Mouse (Mus musculus): ENCODE measurements around the gene Gm20422. TPM values are rescaled to one million over a fixed set of nuclear protein-coding genes. Genes with fewer than 3 reads are reported as not detected.
"Not testable (repeated sequence)": the region's sequence is repeated elsewhere in the genome, so short reads cannot be mapped to it uniquely, and the experiment has no call there.

The Gm20422 gene
- polyA plus RNA-seq, 1 experiment from 2014 or later: 0.49 TPM

DNA sequence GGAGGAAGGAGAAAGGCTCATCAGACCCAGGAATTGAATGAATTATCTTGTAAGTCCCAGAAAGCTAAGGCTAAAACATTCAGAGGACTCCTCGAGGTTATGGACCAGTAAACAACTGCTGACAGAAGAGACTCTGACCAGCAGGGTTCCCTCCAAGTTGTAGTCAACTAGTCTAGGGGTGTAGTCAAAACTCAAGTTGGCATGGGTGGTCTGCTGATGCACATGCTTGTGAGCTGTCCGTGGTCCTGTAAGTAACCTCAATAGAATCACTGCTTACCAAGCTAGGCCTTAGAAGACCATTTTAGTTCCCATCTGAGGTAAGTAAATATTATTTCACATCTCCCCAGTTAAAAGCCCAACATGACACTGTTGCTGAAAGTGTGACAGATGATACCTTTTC, 33.5 kb downstream of the Gm20422 start:
- H3K4me3 ChIP-seq (replicated peaks): no peak overlapping the region
- no peaks in the 10 kb centered on the region for H3K4me1 ChIP-seq (replicated peaks)
- no peaks in the 10 kb centered on the region for H3K27me3 ChIP-seq (replicated peaks)
- H3K9me3 ChIP-seq: no peaks in the 10 kb centered on the region
- H3K36me3 ChIP-seq: peaks cover 8% of the 10 kb centered on the region; the same call in 1 of the 2 replicates
- no peak overlapping the region for H3K9ac ChIP-seq
- H3K27ac ChIP-seq: no peak overlapping the region
- H3K4me2 ChIP-seq (replicated peaks): no peak overlapping the region
- 84% methylated on average over 2 of the region's 2 CpGs for WGBS
- ATAC-seq: no peak

DNA sequence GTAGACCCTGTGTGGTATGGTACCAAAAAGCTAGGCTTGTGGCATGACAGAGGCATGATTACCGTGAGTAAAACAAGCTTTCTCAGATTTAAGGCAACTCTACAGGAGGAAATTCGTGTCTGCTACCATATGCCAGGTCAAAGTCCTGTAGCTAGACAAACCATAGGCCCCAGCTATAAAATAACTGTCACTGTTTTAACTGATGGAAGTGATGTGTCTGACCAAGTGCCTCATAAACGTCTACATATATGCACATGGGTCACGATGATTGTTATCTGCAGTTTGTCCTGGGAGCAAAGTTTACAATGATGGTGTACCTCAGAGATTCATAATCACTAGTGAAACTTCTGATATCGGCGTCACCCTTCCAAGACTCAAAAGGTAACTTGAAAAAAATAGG, 33.9 kb downstream of the Gm20422 start:
- no peak overlapping the region for H3K9ac ChIP-seq
- no peaks in the 10 kb centered on the region for H3K4me1 ChIP-seq (replicated peaks)
- no peak overlapping the region for H3K4me2 ChIP-seq (replicated peaks)
- peaks cover 8% of the 10 kb centered on the region; the same call in 1 of the 2 replicates for H3K36me3 ChIP-seq
- H3K27me3 ChIP-seq (replicated peaks): no peaks in the 10 kb centered on the region
- peak; percentile 76 for ATAC-seq
- no peaks in the 10 kb centered on the region for H3K9me3 ChIP-seq
- 69% methylated on average over 6 of the region's 6 CpGs for WGBS
- no peak overlapping the region for H3K4me3 ChIP-seq (replicated peaks)
- H3K27ac ChIP-seq: no peak overlapping the region

DNA sequence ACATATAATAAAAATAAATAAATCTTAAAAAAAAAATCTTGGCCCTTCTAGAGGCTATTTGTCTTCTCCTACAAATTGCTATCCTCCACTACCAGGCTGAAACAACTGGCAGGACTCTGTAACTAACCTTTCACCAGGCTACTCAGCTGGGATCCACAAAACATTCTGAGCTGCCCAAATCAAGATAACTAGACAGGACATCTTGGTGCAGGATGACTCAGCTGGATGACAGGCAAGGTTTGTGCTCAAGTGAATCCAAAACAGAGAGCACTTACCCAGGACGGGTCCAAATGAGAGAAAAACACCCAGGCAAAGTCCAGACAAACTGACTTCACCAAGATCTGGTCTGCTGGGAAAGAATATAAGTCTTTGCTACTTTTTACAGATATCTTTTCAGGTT, 39.2 kb downstream of the Gm20422 start:
- no peaks in the 10 kb centered on the region for H3K36me3 ChIP-seq
- H3K27ac ChIP-seq: no peak overlapping the region
- no peak overlapping the region for H3K4me3 ChIP-seq (replicated peaks)
- H3K9me3 ChIP-seq: no peaks in the 10 kb centered on the region
- H3K4me2 ChIP-seq (replicated peaks): no peak overlapping the region
- H3K4me1 ChIP-seq (replicated peaks): no peaks in the 10 kb centered on the region
- H3K9ac ChIP-seq: no peak overlapping the region
- WGBS: 71% methylated on average over 1 of the region's 1 CpGs
- ATAC-seq: no peak
- H3K27me3 ChIP-seq (replicated peaks): no peaks in the 10 kb centered on the region

DNA sequence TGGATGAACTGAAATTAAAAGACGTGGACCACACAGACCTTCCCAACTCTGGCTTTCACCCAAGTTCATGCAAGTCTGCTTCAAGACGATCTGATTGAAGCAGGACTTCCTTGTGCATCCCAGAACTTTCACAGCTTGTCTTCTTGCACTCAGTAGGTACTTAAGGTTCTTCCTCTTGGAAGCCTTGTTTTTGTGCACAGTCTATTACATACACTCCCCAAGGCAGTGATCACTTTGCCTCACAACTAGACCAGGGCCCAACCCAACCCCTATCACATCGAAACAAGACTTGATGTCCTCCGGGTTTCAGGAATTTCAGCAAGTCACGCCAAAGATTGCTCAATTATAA, 57.5 kb downstream of the Gm20422 start:
- peak overlapping the region; percentile 18; the same call in 1 of the 2 replicates for H3K27ac ChIP-seq
- H3K27me3 ChIP-seq (replicated peaks): no peaks in the 10 kb centered on the region
- peak overlapping the region; percentile 55 for H3K4me2 ChIP-seq (replicated peaks)
- H3K9ac ChIP-seq: no peak overlapping the region
- no peaks in the 10 kb centered on the region for H3K9me3 ChIP-seq
- WGBS: 46% methylated on average over 5 of the region's 5 CpGs
- peaks cover 12% of the 10 kb centered on the region for H3K4me1 ChIP-seq (replicated peaks)
- no peaks in the 10 kb centered on the region; the same call in 1 of the 2 replicates for H3K36me3 ChIP-seq
- peak overlapping the region; percentile 22 for H3K4me3 ChIP-seq (replicated peaks)
- ATAC-seq: peak; percentile 24

DNA sequence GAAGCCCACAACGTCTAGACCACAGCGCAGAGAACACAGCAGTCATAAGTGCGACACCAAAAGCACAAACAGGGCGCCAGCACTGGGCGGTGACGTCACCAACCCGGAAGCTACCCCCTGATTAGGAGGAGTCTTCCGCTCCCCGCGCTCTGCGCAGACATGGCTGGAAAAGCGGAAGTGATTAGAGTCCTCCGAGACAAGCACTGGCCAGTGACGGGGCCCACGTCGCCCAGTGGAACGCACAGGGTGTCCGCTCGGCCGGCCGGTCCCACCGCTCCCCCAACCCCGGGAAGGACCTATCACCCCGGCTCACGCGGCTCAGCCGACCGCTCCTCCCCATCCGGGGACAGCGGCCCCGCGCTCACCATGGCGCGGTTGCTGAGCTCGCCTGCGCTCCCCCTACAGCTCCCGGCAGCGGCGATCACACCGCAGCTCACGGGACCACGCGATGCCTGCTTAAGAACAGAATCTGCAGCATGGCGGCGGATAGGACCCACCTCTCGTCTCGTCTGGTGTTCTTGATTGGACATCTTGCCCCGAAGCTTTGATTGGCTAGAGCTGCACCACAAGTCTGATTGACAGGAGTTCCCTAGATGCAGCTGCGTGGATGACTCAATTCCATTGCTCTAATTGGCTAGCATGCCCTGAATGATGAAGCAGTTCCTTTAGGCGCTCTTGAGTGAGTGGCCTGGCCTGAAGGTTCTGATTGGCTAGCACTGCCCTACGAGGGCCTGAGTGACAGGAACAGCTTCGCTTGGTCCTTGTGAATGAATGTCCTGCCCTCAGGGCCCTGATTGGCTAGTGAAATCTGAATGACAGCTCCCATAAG, 58.1 kb downstream of the Gm20422 start:
- peak overlapping the region; percentile 99 for H3K9ac ChIP-seq
- WGBS: under 1% methylated on average over 52 of the region's 52 CpGs
- peaks cover 12% of the 10 kb centered on the region for H3K4me1 ChIP-seq (replicated peaks)
- no peaks in the 10 kb centered on the region for H3K9me3 ChIP-seq
- no peaks in the 10 kb centered on the region for H3K27me3 ChIP-seq (replicated peaks)
- peak overlapping the region; percentile 100 for H3K27ac ChIP-seq
- peak overlapping the region; percentile 55 for H3K4me2 ChIP-seq (replicated peaks)
- peak overlapping the region; percentile 99 for H3K4me3 ChIP-seq (replicated peaks)
- ATAC-seq: peak; percentile 99
- H3K36me3 ChIP-seq: no peaks in the 10 kb centered on the region; the same call in 1 of the 2 replicates

DNA sequence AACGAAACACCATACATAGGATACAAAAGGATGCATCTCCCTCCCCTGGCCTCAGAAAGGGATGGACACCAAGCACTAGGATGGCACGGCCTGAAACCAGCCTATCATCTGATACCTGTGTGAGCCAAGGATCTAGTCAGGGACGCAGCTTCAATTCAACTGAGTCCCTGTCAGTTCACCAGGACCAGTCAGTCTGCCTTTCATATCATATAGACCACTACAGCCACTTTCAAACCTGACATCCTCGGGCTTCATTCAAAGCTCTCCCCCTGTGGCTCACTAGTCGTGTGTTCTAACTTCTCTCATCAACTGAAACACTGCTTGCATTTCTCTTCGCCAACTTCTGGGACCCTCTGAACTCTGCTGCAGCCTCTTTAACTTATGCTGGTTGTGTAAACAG, 59.3 kb downstream of the Gm20422 start:
- H3K27me3 ChIP-seq (replicated peaks): no peaks in the 10 kb centered on the region
- peaks cover 12% of the 10 kb centered on the region for H3K4me1 ChIP-seq (replicated peaks)
- WGBS: 79% methylated on average over 6 of the region's 6 CpGs
- H3K36me3 ChIP-seq: no peaks in the 10 kb centered on the region; the same call in 1 of the 2 replicates
- H3K9ac ChIP-seq: peak overlapping the region; percentile 46; the same call in 1 of the 2 replicates
- H3K27ac ChIP-seq: no peak overlapping the region
- H3K9me3 ChIP-seq: no peaks in the 10 kb centered on the region
- H3K4me3 ChIP-seq (replicated peaks): 0 out of 2 replicates have a peak overlapping the region, but pooled peaks have one; percentile 3
- H3K4me2 ChIP-seq (replicated peaks): peak overlapping the region; percentile 50
- ATAC-seq: no peak

DNA sequence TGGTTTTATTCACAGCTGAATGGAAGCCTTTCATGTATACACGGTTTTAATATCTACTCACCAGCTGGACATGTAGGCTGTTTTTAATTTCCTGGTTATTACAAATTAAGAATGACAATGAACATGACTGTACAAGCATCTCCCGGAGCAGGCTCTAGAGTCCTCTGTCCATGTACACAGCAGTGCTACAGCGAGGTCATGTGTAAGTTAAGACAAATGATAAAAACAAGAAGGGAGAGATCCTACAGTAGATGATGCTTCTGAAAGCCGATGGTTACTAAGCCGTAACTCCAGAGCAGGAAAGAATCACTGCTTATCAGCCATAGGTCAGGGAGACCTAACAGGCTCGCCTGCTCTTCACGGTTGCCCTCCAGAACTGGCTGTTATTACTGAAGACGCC, 61.2 kb downstream of the Gm20422 start:
- Histone ChIP-seq H3K27me3 (replicated peaks) (no peaks in the 10 kb centered on the region), H3K4me1 (replicated peaks) (peaks cover 12% of the 10 kb centered on the region), H3K9me3 (no peaks in the 10 kb centered on the region), H3K4me2 (replicated peaks) (no peak overlapping the region), H3K9ac (no peak overlapping the region), H3K36me3 (peaks cover 15% of the 10 kb centered on the region), H3K4me3 (replicated peaks) (no peak overlapping the region), H3K27ac (no peak overlapping the region)
- 85% methylated on average over 8 of the region's 8 CpGs for WGBS
- ATAC-seq: no peak

DNA sequence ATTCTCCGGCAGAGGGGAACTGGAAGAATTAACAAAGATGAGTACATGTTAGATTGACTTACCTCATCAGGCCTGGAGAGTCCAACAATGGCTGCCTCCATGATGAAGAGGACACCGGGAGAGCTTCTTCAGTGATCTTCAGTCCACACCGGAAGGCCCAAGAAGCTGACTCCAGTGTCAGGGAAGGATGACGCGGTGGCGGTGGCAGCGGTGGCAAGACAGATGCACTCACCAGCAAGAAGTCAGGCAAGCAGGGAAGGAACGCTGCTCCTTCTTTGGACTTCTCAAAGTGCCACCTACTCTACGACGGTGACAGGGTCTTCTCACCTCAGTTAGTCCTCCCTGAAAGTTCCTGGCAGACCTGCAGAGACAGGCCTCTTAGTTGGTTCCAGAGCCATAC, 64.1 kb downstream of the Gm20422 start, which contains the start of gene Zfp869:
Gene Zfp869 (minus strand): TSS at position 101 of the 400 bp plus-strand sequence.
- 96% methylated on average over 10 of the region's 10 CpGs for WGBS
- not testable (repeated sequence) for ATAC-seq

DNA sequence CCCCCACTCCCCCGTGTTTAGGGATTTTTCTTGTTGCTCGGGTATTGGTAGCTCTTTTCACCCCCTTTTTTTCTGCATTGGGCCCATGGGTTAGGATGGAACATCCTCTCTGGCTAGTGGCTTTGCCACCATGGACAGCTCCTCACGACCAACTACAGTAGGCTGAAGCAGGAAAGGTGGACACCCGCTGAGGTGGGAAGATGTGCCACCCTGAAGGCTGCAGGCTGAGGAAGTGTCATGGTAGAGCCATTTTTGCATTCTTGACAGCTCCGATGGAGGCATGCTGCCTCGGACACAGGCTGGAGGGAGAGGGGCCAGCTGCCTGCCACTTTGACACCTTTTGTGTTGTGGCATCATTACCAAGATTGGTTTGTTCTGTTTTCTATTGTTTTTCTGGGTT, 72.9 kb downstream of the Gm20422 start:
- Histone ChIP-seq H3K36me3 (peaks cover 39% of the 10 kb centered on the region), H3K27ac (no peak overlapping the region), H3K4me2 (replicated peaks) (no peak overlapping the region), H3K4me3 (replicated peaks) (no peak overlapping the region), H3K4me1 (replicated peaks) (no peaks in the 10 kb centered on the region), H3K9me3 (no peaks in the 10 kb centered on the region), H3K9ac (no peak overlapping the region), H3K27me3 (replicated peaks) (no peaks in the 10 kb centered on the region)
- no peak for ATAC-seq
- 65% methylated on average over 6 of the region's 6 CpGs for WGBS

More for the DNA sequence above, 64.1 kb downstream of the Gm20422 start, which contains the start of gene Zfp869:
- peaks cover 12% of the 10 kb centered on the region for H3K4me1 ChIP-seq (replicated peaks)
- not testable (repeated sequence) for H3K9ac ChIP-seq; H3K4me2 ChIP-seq (replicated peaks); H3K4me3 ChIP-seq (replicated peaks); H3K9me3 ChIP-seq; H3K27ac ChIP-seq; H3K27me3 ChIP-seq (replicated peaks)
- H3K36me3 ChIP-seq: peaks cover 43% of the 10 kb centered on the region

Other genes starting within 250 kb of the Gm20422 start
- gene Zfp868, start 149.3 kb downstream of the Gm20422 start, polyA plus RNA-seq (2015; fragmentation: Nextera tagmentation; extraction: Ambion mirVana): 16.0 and 17.6 TPM in 2 replicates
- gene Zfp964, start 120.4 kb downstream of the Gm20422 start, polyA plus RNA-seq (2015; fragmentation: Nextera tagmentation; extraction: Ambion mirVana): 1.1 and 1.2 TPM in 2 replicates
- 23.2 and 24.3 TPM in 2 replicates for gene Zfp869, start 64.2 kb downstream of the Gm20422 start, polyA plus RNA-seq (2015; fragmentation: Nextera tagmentation; extraction: Ambion mirVana)
- gene Zfp963, start 24.9 kb downstream of the Gm20422 start, polyA plus RNA-seq (2015; fragmentation: Nextera tagmentation; extraction: Ambion mirVana): 5.7 and 6.1 TPM in 2 replicates
- 48.9 and 51.1 TPM in 2 replicates for gene Atp13a1, start 16.3 kb upstream of the Gm20422 start, polyA plus RNA-seq (2015; fragmentation: Nextera tagmentation; extraction: Ambion mirVana)
- 19.1 and 20.6 TPM in 2 replicates for gene Zfp866, start 16.3 kb upstream of the Gm20422 start, polyA plus RNA-seq (2015; fragmentation: Nextera tagmentation; extraction: Ambion mirVana)
- 10.4 and 10.7 TPM in 2 replicates for gene Gmip, start 33.8 kb upstream of the Gm20422 start, polyA plus RNA-seq (2015; fragmentation: Nextera tagmentation; extraction: Ambion mirVana)
- 0.41 and 0.42 TPM in 2 replicates for gene Lpar2, start 47.5 kb upstream of the Gm20422 start, polyA plus RNA-seq (2015; fragmentation: Nextera tagmentation; extraction: Ambion mirVana)
- 3.5 and 3.9 TPM in 2 replicates for gene Pbx4, start 57.6 kb upstream of the Gm20422 start, polyA plus RNA-seq (2015; fragmentation: Nextera tagmentation; extraction: Ambion mirVana)
- 0.48 and 0.65 TPM in 2 replicates for gene Cilp2, start 112.8 kb upstream of the Gm20422 start, polyA plus RNA-seq (2015; fragmentation: Nextera tagmentation; extraction: Ambion mirVana)
- gene Tssk6, start 127.3 kb upstream of the Gm20422 start, polyA plus RNA-seq (2015; fragmentation: Nextera tagmentation; extraction: Ambion mirVana): 2.8 and 3.4 TPM in 2 replicates
- gene Ndufa13, start 127.7 kb upstream of the Gm20422 start, polyA plus RNA-seq (2015; fragmentation: Nextera tagmentation; extraction: Ambion mirVana): 212 and 213 TPM in 2 replicates
- gene Yjefn3, start 127.8 kb upstream of the Gm20422 start, polyA plus RNA-seq (2015; fragmentation: Nextera tagmentation; extraction: Ambion mirVana): 3.9 and 4.2 TPM in 2 replicates
- 51.2 and 54.7 TPM in 2 replicates for gene Gatad2a, start 221.5 kb upstream of the Gm20422 start, polyA plus RNA-seq (2015; fragmentation: Nextera tagmentation; extraction: Ambion mirVana)